Mouse (Mus musculus) megakaryocyte, embryonic 14.5 days (primary cell): ENCODE measurements at regions not wholly inside any gene's neighbourhood (a gene's known extent, or its start where the extent isn't known, plus 50 kb on each side); places are given as distances from the start of the nearest gene placed in this dataset.

Experiments used
- H3K27me3 ChIP-seq: replicated peaks from 2 replicates; pipeline ENCODE3; 2012; ENCODE audit warnings: inconsistent platforms
- H3K36me3 ChIP-seq: replicated peaks from 2 replicates; pipeline ENCODE3; 2012; ENCODE audit warnings: low read length, inconsistent platforms, mixed read lengths
- H3K4me1 ChIP-seq: 2 replicates; pipeline ENCODE4 v1.6.1; 2012; ENCODE audit warnings: inconsistent platforms
- H3K4me3 ChIP-seq: replicated peaks from 2 replicates; pipeline ENCODE3; 2012; ENCODE audit warnings: moderate library complexity, mild to moderate bottlenecking, inconsistent platforms
- H3K9me3 ChIP-seq: 2 replicates; pipeline ENCODE4 v1.6.1; 2012; ENCODE audit warnings: inconsistent platforms
- FLI1 ChIP-seq: IDR thresholded peaks from 2 replicates; pipeline ENCODE4 v1.6.1; 2012; ENCODE audit warnings: low read length, inconsistent platforms, mixed read lengths
- GATA1 ChIP-seq: IDR thresholded peaks from 3 replicates; pipeline ENCODE4 v1.6.1; 2012; ENCODE audit warnings: mixed read lengths, low read length, inconsistent platforms, borderline replicate concordance

GRCm38 (mm10) chr5:49660598-49660997 is 135.9 kb upstream of the Kcnip4 start:
- H3K27me3 ChIP-seq = no peaks in the 10 kb centered on the region
- TF ChIP-seq GATA1 = no peak
- TF ChIP-seq FLI1 = no peak
- H3K4me1 ChIP-seq = no peaks in the 10 kb centered on the region
- no peak overlapping the region for H3K4me3 ChIP-seq
- H3K36me3 ChIP-seq = no peaks in the 10 kb centered on the region
- no peaks in the 10 kb centered on the region for H3K9me3 ChIP-seq

GRCm38 (mm10) chr5:49650953-49651352 is 126.2 kb upstream of the Kcnip4 start:
- no peak for TF ChIP-seq FLI1
- no peak for TF ChIP-seq GATA1
- Histone ChIP-seq H3K27me3 (no peaks in the 10 kb centered on the region), H3K9me3 (no peaks in the 10 kb centered on the region), H3K4me3 (no peak overlapping the region), H3K4me1 (no peaks in the 10 kb centered on the region), H3K36me3 (no peaks in the 10 kb centered on the region)

- Histone ChIP-seq H3K36me3 (no peaks in the 10 kb centered on the region), H3K9me3 (no peaks in the 10 kb centered on the region), H3K4me1 (no peaks in the 10 kb centered on the region), H3K27me3 (no peaks in the 10 kb centered on the region), H3K4me3 (no peak overlapping the region)
- TF ChIP-seq FLI1 (no peak), GATA1 (no peak)
These were observed 121.1 kb upstream of the Kcnip4 start for GRCm38 (mm10) chr5:49645781-49646180.

GRCm38 (mm10) chr5:49644606-49645005 is 119.9 kb upstream of the Kcnip4 start:
- peaks cover 3% of the 10 kb centered on the region; the same call in 1 of the 2 replicates for H3K9me3 ChIP-seq
- H3K36me3 ChIP-seq = no peaks in the 10 kb centered on the region
- no peaks in the 10 kb centered on the region for H3K4me1 ChIP-seq
- no peak for TF ChIP-seq GATA1
- TF ChIP-seq FLI1 = no peak
- H3K27me3 ChIP-seq = no peaks in the 10 kb centered on the region
- no peak overlapping the region for H3K4me3 ChIP-seq

- Histone ChIP-seq H3K36me3 (no peaks in the 10 kb centered on the region), H3K4me1 (no peaks in the 10 kb centered on the region), H3K4me3 (no peak overlapping the region), H3K9me3 (peaks cover 7% of the 10 kb centered on the region), H3K27me3 (no peaks in the 10 kb centered on the region)
- no peak for TF ChIP-seq FLI1
- TF ChIP-seq GATA1 = no peak
These were observed 117.7 kb upstream of the Kcnip4 start for GRCm38 (mm10) chr5:49642439-49642838.

GRCm38 (mm10) chr5:49641206-49641830 is 116.6 kb upstream of the Kcnip4 start:
- H3K9me3 ChIP-seq = peaks cover 7% of the 10 kb centered on the region
- no peak for TF ChIP-seq GATA1
- TF ChIP-seq FLI1 = no peak
- H3K36me3 ChIP-seq = no peaks in the 10 kb centered on the region
- no peak overlapping the region for H3K4me3 ChIP-seq
- no peaks in the 10 kb centered on the region for H3K27me3 ChIP-seq
- H3K4me1 ChIP-seq = no peaks in the 10 kb centered on the region

- no peak overlapping the region for H3K4me3 ChIP-seq
- TF ChIP-seq GATA1 (no peak), FLI1 (no peak)
These were observed 114.9 kb upstream of the Kcnip4 start for GRCm38 (mm10) chr5:49639637-49640036.

GRCm38 (mm10) chr5:49620152-49620551 is 95.4 kb upstream of the Kcnip4 start:
- TF ChIP-seq FLI1 (no peak), GATA1 (no peak)
- Histone ChIP-seq H3K9me3 (no peaks in the 10 kb centered on the region), H3K4me1 (no peaks in the 10 kb centered on the region), H3K36me3 (no peaks in the 10 kb centered on the region), H3K4me3 (no peak overlapping the region), H3K27me3 (no peaks in the 10 kb centered on the region)

More at GRCm38 (mm10) chr5:49639637-49640036, 114.9 kb upstream of the Kcnip4 start:
- H3K9me3 ChIP-seq = peaks cover 7% of the 10 kb centered on the region
- H3K27me3 ChIP-seq = no peaks in the 10 kb centered on the region
- no peaks in the 10 kb centered on the region for H3K36me3 ChIP-seq
- no peaks in the 10 kb centered on the region for H3K4me1 ChIP-seq

- H3K36me3 ChIP-seq = no peaks in the 10 kb centered on the region
- no peak overlapping the region for H3K4me3 ChIP-seq
- no peaks in the 10 kb centered on the region for H3K27me3 ChIP-seq
- no peaks in the 10 kb centered on the region for H3K4me1 ChIP-seq
- no peaks in the 10 kb centered on the region for H3K9me3 ChIP-seq
- TF ChIP-seq GATA1 = no peak
- TF ChIP-seq FLI1 = no peak
These were observed 82.1 kb upstream of the Kcnip4 start for GRCm38 (mm10) chr5:49606761-49607160.

GRCm38 (mm10) chr5:49580777-49581176 is 56.1 kb upstream of the Kcnip4 start:
- Histone ChIP-seq H3K4me1 (no peaks in the 10 kb centered on the region), H3K4me3 (no peak overlapping the region), H3K27me3 (no peaks in the 10 kb centered on the region), H3K36me3 (no peaks in the 10 kb centered on the region), H3K9me3 (no peaks in the 10 kb centered on the region)
- no peak for TF ChIP-seq GATA1
- no peak for TF ChIP-seq FLI1
